Mouse (Mus musculus): ENCODE measurements around the gene Dctd. TPM values are rescaled to one million over a fixed set of nuclear protein-coding genes. Genes with fewer than 3 reads are reported as not detected.
A peak's percentile ranks its signal among the peaks of the same experiment; 100 is the strongest.
"Not testable (repeated sequence)": the region's sequence is repeated elsewhere in the genome, so short reads cannot be mapped to it uniquely, and the experiment has no call there.

Dctd gene
- total RNA-seq, 2 experiments from 2014 or later = 16.3 to 18.0 TPM

DNA sequence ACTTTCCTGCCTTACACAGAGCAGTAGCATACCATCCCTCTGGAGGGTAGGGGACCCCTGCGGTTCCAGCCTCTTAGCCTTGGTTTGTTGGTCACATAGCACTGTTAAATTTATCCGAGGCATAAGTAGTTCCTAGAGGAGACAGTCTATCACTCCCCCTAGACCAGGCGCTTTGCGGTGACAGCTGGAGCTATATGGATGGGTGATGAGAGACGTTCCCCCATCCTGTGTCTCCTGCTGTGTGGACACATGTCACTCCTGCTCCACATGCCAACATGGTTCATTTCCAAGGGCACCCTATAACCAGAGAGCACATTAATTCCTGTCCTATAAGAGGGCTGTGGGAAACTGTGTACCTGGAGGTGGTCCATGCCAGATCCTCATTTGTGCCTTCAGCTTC is 42.1 kb downstream of the Dctd start:
- no peak for DNase-seq (ENCODE audit: low spot score in 2 of 2)

DNA sequence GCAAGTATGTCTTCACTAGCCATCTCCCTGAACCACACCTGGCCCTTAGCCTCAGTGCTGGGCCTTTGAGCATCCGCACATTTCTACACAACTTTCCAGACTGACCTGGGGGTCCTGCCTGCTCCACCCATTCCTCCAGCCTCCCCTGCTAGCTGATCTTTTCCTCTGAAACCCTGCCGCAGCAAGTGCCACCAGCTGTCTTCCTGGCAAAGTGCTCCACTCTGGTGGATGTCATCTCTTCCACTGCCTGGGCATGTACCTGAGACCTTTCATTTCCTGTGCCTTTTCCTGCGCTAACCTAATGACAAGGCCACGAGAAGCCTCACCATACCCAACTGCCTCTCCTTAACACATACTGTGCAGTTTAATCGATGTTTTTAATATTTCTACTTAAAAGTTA is 46.9 kb downstream of the Dctd start:
- DNase-seq (ENCODE audit: low spot score in 2 of 2) = no peak

DNA sequence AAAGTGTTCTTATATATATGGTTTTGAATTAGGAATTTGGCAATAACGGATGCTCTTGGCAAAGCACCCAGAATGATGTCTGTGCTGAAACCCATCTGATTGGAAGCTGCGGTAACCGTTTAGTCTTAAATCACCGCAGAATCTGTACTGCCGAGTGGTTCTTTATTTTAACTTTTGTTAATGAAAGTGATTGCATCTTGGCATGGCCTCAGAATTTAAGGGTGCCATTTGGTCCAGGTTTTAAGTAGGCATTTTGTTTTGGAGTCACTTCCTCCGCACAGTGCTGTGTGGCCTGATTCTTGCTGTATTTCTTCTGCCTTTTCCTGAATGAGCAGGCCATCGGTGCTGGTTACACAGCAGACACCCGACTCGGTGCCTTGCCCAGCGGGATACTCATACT is 47.6 kb downstream of the Dctd start:
- no peak for DNase-seq (ENCODE audit: low spot score in 2 of 2)

DNA sequence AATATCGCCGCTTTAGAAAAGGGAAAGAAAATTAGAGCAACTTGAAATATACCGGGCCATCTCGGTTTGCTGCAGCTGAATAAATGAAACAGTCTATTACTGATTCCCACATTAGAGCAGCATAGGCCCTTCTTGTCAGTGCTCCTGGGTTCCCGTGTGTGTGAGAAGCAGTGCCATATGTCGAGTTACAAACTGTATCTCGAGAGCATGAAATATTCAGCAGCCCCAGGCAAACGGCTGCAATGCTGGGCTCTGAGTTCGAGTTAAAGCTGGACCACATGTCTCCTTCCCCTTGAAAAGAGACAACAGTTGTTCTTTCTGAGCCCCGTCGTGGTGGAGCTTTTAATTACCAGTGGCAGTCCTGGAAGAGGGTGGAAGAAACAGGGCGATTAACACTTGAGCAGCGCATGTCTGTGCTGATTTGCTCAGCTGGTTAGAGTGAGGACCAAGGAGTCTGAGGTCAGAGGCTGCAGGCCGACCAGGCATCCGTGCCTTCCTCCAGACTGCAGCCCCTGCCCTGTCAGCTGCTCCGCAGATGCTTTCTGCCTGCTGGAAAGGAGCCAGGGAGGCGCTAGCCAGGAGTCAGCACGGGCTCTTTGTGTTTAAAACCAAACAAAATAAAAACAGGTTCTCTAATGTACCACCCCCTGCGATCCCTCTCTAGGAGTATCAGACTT is 53.3 kb downstream of the Dctd start:
- DNase-seq (ENCODE audit: low spot score in 2 of 2) = no peak

DNA sequence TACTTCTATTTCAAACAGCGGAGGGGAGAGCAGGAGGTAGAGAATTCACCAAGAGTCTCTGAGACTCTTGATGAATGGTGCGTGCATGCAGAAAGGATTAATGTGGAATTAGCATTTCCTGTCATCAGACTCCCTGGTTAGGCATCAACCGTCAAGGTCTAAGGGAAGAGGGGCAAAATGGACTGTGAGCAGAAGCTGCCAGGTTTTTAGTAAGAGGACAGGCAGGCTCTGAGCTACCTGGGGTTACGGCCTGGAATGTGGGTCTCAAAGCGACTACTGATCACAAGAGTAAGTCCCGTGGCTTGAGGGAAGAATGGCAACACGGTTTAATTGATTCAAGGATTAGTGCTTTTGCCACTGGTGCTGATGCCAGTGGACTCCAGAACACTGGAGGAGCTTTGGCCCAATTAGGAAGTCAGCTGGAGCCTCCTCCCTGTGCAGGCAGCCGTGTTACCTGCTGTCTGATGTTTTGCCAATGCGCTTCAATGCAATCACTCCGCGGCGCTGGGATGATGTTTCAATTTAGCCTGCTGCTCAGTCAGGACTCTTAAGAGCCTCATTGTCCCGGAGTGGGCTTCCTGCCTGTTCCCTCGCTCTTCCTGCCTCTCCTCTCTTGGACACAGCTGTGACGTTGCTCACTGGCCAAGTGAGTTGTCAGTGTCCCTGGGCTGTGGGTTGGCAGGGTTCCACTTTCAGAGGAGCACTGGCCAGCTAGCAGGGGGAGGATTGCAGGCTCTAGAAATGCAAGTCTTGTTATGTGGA is 54.6 kb downstream of the Dctd start:
- DNase-seq (ENCODE audit: low spot score in 2 of 2) = peak; percentile 13 to 45

DNA sequence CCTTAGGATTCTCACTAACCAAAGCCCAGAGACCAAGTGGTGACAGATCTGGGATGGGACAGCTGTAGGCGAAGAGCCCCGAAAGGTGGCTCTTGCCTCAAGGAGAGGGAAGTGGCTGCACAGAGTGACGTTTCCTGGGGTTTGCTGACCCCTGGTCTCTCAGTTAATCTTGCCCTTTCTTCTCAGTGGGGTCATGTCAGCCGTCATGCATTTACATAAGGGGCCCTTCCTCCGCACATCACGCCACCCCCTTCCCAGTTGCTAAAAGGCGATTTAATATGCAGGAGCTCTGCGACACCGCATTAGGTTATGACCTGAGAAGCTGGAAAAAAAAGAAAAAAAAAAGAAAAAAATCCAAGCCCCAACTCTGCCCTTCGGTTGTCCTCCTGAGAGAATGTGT is 58.8 kb downstream of the Dctd start:
- no peak for DNase-seq (ENCODE audit: low spot score in 2 of 2)

DNA sequence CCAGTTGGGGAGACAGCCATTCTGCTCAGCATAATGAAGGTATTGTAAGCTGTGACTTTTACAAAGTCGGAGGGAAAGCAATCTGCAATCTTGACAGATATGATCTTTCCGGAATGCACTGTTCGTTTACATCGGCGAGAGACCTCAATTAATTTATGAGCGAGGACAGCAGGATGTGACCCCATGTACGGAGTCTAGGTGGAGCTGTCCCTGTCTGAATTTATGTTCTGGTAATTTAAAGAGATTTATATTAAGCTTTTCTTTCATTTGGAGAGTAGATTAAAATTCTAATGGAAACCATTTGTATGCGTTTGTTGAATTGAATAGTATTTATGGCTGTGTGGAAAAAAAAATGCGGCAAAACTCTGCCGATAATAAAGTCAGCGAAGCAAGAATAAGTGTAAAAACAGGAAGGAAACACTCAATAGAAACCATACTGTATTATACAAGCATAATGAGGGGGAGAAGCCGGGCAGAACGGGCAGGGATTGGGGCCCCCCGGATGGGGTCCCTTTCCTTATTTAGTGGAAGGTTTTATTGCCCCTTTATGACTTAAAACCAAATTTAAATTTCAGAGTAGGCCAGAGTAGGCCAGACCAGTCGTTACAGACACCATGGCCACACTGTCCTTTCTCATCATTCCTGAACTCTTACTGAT is 59.8 kb downstream of the Dctd start:
- no peak for DNase-seq (ENCODE audit: low spot score in 2 of 2)

DNA sequence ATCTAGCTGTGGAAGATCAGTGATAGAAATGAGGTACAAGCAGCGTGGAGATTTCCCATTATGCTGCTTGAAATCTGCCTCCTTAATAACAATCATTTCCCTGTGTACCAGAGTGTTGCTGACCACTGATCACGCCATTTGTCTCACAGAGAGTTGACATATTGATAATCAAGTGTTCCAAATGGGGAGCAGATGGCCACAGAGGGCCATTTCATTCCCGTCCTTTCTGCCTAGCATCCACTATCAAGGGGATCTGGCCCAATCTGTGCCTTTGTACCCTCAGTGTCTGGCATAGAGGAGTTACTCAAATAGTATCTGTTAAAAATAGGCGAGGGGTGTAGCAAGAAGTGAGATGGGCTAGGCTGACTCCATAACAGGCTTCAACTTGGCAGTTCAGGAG is 78.5 kb downstream of the Dctd start:
- no peak for DNase-seq (ENCODE audit: low spot score in 2 of 2)

DNA sequence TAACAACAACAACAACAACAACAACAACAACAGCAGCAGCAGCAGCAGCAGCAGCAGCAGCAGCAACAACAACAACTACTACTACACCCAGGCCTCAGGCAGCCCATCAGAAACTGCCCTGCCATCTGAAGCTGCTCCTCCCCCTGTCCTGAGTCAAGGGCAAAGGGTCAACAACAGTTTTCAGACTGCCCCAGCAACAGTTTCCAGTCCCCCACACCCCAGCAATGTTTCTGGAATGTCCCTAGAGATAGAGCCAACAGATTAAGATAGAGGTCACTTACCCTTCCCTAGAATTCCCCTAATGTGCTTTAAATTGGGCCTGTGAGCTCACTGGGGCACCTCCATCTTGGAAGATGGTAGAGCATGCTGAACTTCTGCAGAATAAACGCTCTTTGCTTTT is 79.0 kb downstream of the Dctd start:
- no peak for DNase-seq (ENCODE audit: low spot score in 2 of 2)

DNA sequence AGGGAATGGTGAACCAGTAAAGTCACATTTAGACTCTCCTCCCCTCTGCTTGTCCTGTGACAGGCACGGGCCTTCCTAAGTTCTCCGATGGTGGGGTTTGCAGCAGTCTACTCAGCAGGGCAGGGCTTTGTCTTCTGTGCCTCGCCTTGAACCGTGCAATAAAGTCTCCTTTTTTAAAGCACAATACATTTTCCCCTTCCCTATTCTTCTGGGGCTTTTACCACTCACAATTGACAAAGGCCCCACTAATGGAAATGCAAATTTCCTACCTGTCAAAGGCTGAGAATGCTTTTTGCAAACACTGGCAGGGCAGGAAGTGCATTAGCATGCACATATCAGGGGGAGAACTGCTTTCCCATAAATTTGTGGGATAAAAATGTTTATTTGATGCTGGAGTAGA is 80.1 kb downstream of the Dctd start:
- no peak for DNase-seq (ENCODE audit: low spot score in 2 of 2)

DNA sequence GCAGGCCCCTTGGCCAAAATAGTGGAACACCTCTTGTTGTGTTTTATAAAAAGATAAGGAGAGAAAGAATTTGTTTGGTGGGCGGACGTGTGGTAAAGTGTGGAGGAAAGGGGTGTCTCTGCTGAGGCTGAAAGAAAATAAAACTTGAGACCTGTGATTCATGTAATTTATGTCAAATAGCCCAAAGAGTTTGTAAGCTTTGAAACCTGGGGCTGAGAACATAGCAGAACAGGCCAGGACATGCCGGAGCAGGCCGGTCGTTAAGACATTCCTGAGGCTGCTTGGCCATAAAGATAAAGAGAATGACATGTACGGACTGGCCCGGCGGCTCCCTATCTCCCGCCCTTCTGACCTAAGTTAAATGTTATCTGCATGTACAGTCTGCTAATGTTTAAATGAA is 81.3 kb downstream of the Dctd start:
- not testable (repeated sequence) for DNase-seq (ENCODE audit: low spot score in 2 of 2)

DNA sequence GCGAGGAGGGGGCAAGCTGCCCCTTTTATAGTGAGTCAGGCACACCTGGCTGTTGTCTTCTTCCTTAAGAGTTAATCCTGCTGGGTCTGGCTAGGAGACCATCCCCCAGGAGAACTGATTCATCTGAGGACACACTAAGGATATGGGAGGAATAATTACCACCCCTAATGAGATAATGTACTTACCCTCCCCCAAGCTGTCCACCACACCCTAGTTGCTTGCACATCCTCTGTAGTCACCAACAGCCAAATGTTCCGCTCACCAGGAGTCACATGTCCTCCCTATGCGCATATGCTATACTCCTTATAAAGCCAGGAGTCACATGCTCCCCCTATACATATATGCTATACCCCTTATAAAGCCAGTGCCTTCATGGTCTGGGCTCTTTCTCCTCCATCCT is 82.1 kb downstream of the Dctd start:
- DNase-seq (ENCODE audit: low spot score in 2 of 2) = no peak

DNA sequence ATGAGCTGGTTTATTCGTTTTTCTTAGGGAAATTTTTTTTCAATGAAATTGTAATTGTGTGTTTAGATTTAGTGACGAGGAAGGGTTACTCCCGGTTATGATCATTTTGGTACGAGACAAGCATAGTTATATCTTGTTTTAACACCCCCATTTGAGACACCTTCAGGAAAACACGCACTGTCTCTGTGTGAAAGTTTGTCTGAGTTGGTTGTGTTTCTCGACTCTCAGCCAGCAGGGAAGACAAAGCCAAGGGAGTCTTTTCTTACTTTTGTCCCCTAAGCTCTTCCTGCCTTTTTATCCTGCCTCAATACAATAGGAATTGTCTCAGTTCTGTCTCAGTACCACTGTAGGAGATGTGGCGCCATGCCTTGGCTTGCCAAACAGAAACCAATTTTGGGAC is 84.9 kb downstream of the Dctd start:
- no peak for DNase-seq (ENCODE audit: low spot score in 2 of 2)

DNA sequence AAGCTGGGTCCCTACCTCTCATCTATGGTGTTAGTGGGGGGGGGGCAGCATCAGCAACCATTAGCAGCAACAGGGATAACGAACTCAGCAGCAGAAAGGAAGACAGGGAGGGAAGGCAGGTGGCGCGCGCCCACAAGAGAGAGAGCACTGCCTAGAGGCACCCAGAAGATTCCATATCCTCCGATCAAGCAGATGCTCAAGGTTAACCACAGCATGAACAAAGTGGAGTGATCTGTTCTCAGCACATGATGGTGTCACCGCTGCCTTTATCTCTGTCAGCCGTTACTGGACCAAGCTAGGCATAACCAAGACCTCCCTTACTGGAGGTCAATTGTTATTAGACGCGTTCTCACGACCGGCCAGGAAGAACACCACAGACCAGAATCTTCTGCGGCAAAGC is 89.7 kb downstream of the Dctd start:
- no peak for DNase-seq (ENCODE audit: low spot score in 2 of 2)

DNA sequence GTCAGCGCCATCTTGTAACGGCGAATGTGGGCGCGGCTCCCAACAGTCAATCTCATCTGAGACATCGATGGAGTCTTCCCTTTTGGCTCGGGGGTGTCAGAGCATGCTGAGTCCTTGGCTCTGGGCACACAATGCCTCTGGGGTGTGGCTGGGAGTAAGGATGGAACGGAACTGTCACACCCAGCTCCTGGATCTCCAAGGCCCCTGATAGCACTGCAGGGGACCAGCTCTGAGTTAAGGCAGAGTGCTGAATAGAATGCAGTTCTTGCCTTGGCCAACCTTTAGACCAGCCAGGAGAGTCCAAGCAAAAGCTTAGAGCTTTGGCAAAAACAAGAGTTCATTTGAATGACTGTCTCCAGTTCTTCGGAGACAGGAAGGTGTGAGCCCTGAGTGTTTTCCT is 97.1 kb downstream of the Dctd start:
- no peak for DNase-seq (ENCODE audit: low spot score in 2 of 2)

DNA sequence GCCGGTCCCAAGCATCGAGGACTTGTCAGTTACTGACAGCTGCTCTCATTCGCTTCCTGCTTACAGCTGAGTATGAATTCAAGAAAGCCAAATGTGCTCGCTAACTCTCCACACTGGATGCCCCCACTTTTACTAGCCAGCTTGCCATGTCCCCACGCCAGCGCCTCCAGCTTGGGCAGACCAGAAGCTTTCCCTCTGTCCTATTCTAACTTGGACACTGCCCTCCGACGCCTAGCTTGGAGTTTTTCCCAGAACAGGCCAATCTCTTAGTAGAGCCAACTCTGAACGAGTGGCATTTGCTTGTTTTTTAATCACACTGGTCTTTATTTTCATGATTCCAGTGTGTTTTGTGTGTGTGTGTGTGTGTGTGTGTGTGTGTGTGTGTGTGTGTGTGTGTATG is 100.3 kb downstream of the Dctd start:
- DNase-seq (ENCODE audit: low spot score in 2 of 2) = no peak

DNA sequence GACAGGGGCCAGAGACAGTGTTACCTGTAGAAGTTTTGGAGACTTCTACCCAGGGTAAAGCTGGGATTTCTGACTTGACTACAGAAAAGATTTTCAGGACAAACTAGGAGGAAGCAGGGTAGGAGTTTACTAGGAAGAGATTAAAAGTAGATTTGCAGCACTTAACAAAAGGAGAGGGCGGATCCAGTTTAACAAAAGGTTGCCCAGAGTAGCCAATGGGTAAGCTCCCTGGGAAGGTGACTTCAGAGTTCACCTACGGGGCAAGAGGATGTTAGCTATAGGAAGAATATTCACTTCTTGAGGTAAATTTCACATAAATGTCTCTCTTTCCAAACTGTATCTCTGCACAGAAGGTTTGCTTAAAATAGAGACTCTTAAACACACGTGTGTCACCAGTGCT is 103.7 kb downstream of the Dctd start:
- DNase-seq (ENCODE audit: low spot score in 2 of 2) = no peak

Other genes starting within 250 kb of the Dctd start
- gene Wwc2, start 108.2 kb upstream of the Dctd start, total RNA-seq (2021) = 10 to 100 TPM; 30.8 to 35.5 TPM